Mouse (Mus musculus): Measurements from ENCODE around the gene Uts2. TPM values are rescaled to one million over a fixed set of nuclear protein-coding genes. Genes with fewer than 3 reads are reported as not detected.

Gene Uts2
- total and polyA plus RNA-seq, 2 experiments from 2014 or later = not detected

DNA sequence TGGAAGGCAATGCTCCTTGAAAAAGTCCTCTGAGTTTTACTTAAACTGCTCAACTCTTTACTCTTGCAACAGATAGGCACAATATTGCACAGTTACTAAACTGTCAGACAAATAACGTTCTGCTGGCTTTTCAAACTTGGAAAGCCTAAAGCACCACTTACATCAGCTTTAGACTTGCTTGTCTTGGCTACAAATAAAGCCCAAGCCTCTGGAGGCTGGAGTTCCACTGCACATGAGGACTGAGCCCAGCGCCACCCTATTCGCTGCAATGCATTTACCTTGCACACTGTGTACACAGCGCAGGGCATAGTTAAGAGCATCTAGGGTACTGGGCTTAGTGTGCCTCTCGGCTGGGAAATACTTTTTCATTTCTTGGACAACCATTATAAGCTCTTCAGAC lies 46.4 kb downstream of the Uts2 start:
- no peaks in the 10 kb centered on the region for H3K27me3 ChIP-seq (ENCODE audit: insufficient read depth, low read length)
- peaks cover 17% of the 10 kb centered on the region for H3K36me3 ChIP-seq (ENCODE audit: insufficient read depth)
- no peak for ATAC-seq
- H3K9me3 ChIP-seq (ENCODE audit: low read length) = no peaks in the 10 kb centered on the region
- H3K27ac ChIP-seq (ENCODE audit: low read depth, low read length) = no peak overlapping the region
- peak overlapping the region; percentile 60; the same call in 1 of the 2 replicates for H3K4me3 ChIP-seq (ENCODE audit: low read depth, low read length)
- no peaks in the 10 kb centered on the region; the same call in 1 of the 2 replicates for H3K4me1 ChIP-seq (ENCODE audit: insufficient read depth)
- no peak for DNase-seq
- 40% methylated on average over 5 of the region's 5 CpGs for WGBS
- H3K9ac ChIP-seq = no peak overlapping the region
- no peak for TF ChIP-seq CTCF (IDR thresholded peaks at IDR 0.05; ENCODE audit: low read depth)
- H3K4me2 ChIP-seq (ENCODE audit: low read depth) = peak overlapping the region; percentile 92; the same call in 1 of the 2 replicates

DNA sequence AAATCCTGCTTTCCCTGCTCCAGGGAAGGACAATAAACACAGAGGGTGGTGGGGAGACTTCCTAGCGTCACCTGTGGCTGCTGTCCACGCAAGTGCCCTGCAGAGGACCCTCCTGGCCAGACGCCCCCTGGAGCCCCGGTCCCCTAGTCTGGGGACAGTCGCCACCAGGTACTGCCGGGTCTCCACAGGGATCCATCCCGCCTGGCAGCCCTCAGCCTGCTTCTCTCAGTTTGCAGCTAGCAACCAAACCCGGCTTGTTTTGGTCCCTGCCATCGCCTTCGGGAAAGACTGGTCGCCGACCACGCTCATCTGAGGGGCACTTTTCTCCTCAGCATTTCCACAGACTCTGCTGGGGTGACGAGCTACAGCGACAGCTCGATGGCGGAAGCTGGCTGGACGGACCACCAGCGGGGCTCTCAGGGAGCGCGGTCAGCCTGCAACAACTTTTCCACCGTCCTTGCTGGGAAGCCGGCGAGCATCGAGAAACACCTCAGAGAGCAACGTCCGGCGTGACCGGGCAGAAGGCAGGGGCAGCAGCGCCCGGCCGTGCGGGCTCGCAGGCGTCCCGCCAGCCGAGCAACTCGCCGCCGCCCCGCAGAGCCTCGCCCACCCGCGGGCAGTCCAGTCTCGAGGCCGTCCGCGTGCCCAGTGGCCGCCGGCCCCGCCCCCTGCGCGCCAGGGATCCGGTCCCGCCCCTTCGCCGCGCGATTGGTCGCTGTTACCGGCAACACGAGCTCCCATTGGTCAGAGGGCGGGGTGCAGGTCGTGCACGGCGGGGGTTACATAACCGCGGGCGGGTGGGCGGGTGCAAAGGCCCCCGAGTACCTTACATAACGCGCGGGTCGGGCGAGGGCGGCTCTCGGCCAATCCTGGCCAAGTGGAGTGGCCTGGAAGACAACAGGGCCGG lies 47.4 kb downstream of the Uts2 start, which contains the start of gene Per3:
Gene Per3 (minus strand): TSS at position 629 of the 907 bp plus-strand sequence.
- DNase-seq (peak; percentile 89), ATAC-seq (peak; percentile 97)
- Histone ChIP-seq H3K9ac (peak within 1 kb of the TSS; percentile 32), H3K27ac (ENCODE audit: low read depth, low read length) (no peak within 1 kb of the TSS), H3K36me3 (ENCODE audit: insufficient read depth) (peaks cover 21% of the 10 kb centered on the region), H3K4me2 (ENCODE audit: low read depth) (peak within 1 kb of the TSS; percentile 92), H3K4me1 (ENCODE audit: insufficient read depth) (no peaks in the 10 kb centered on the region; the same call in 1 of the 2 replicates), H3K4me3 (ENCODE audit: low read depth, low read length) (peak within 1 kb of the TSS; percentile 60), H3K9me3 (ENCODE audit: low read length) (no peaks in the 10 kb centered on the region), H3K27me3 (ENCODE audit: insufficient read depth, low read length) (no peaks in the 10 kb centered on the region)
- WGBS = 3% methylated on average over 76 of the region's 79 CpGs
- TF ChIP-seq CTCF (IDR thresholded peaks at IDR 0.05; ENCODE audit: low read depth) = no peak

GRCm38 (mm10) chr4:151044944-151045570 lies 48.2 kb downstream of the Uts2 start:
- no peaks in the 10 kb centered on the region for H3K27me3 ChIP-seq (ENCODE audit: insufficient read depth, low read length)
- ATAC-seq (no peak), DNase-seq (no peak)
- no peak overlapping the region for H3K27ac ChIP-seq (ENCODE audit: low read depth, low read length)
- H3K4me1 ChIP-seq (ENCODE audit: insufficient read depth) = no peaks in the 10 kb centered on the region; the same call in 1 of the 2 replicates
- H3K36me3 ChIP-seq (ENCODE audit: insufficient read depth) = peaks cover 27% of the 10 kb centered on the region
- H3K9ac ChIP-seq = peak overlapping the region; percentile 32
- no peaks in the 10 kb centered on the region for H3K9me3 ChIP-seq (ENCODE audit: low read length)
- TF ChIP-seq CTCF (IDR thresholded peaks at IDR 0.05; ENCODE audit: low read depth) = no peak
- H3K4me3 ChIP-seq (ENCODE audit: low read depth, low read length) = peak overlapping the region; percentile 60
- peak overlapping the region; percentile 92 for H3K4me2 ChIP-seq (ENCODE audit: low read depth)
- WGBS = 4% methylated on average over 21 of the region's 21 CpGs

DNA sequence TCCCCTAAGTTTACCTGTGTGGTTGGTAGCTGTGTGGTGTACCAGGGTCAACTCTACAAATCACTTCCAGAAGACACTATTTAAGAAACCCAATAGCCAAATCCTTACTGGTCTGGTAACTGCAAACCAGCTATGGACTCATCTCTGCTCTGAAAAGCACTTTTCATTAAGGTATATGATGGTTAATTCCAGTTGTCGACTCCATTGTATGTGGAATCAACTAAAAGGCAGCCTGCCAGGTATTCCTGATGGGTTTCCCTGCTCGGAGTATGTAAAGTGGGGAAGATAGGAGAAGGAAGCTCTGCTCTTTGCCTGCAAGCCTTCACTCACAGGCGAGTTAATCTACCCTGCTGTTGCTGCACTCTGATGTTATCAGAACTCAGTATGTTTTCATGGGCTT lies 49.6 kb downstream of the Uts2 start:
- Histone ChIP-seq H3K4me1 (ENCODE audit: insufficient read depth) (no peaks in the 10 kb centered on the region; the same call in 1 of the 2 replicates), H3K36me3 (ENCODE audit: insufficient read depth) (peaks cover 39% of the 10 kb centered on the region), H3K27me3 (ENCODE audit: insufficient read depth, low read length) (no peaks in the 10 kb centered on the region), H3K9ac (no peak overlapping the region), H3K4me2 (ENCODE audit: low read depth) (no peak overlapping the region), H3K27ac (ENCODE audit: low read depth, low read length) (no peak overlapping the region), H3K4me3 (ENCODE audit: low read depth, low read length) (no peak overlapping the region), H3K9me3 (ENCODE audit: low read length) (no peaks in the 10 kb centered on the region)
- no peak for TF ChIP-seq CTCF (IDR thresholded peaks at IDR 0.05; ENCODE audit: low read depth)
- DNase-seq = no peak
- no peak for ATAC-seq
- WGBS = 76% methylated on average over 3 of the region's 3 CpGs

GRCm38 (mm10) chr4:151051162-151051561 lies 54.3 kb downstream of the Uts2 start:
- WGBS = 89% methylated on average over 1 of the region's 1 CpGs
- no peak overlapping the region for H3K27ac ChIP-seq (ENCODE audit: low read depth, low read length)
- no peak for ATAC-seq
- peaks cover 1% of the 10 kb centered on the region; the same call in 1 of the 2 replicates for H3K4me1 ChIP-seq (ENCODE audit: insufficient read depth)
- no peak for DNase-seq
- no peaks in the 10 kb centered on the region for H3K27me3 ChIP-seq (ENCODE audit: insufficient read depth, low read length)
- no peak overlapping the region for H3K4me3 ChIP-seq (ENCODE audit: low read depth, low read length)
- no peak for TF ChIP-seq CTCF (IDR thresholded peaks at IDR 0.05; ENCODE audit: low read depth)
- no peaks in the 10 kb centered on the region for H3K9me3 ChIP-seq (ENCODE audit: low read length)
- H3K4me2 ChIP-seq (ENCODE audit: low read depth) = no peak overlapping the region
- H3K9ac ChIP-seq = no peak overlapping the region
- peaks cover 53% of the 10 kb centered on the region for H3K36me3 ChIP-seq (ENCODE audit: insufficient read depth)

Other genes starting within 250 kb of the Uts2 start
- gene Errfi1, start 143.2 kb upstream of the Uts2 start, total RNA-seq (2014; rRNA removed) = 22.3 and 34.9 TPM in 2 replicates
- 16.5 and 17.2 TPM in 2 replicates for gene Errfi1, start 143.2 kb upstream of the Uts2 start, polyA plus RNA-seq (2015; fragmentation: Nextera tagmentation; extraction: Ambion mirVana)
- 197 and 258 TPM in 2 replicates for gene Park7, start 82.7 kb upstream of the Uts2 start, total RNA-seq (2014; rRNA removed)
- gene Park7, start 82.7 kb upstream of the Uts2 start, polyA plus RNA-seq (2015; fragmentation: Nextera tagmentation; extraction: Ambion mirVana) = 439 and 481 TPM in 2 replicates
- gene Tnfrsf9, start 82.5 kb upstream of the Uts2 start, total RNA-seq (2014; rRNA removed) = 0.19 and 1.2 TPM in 2 replicates
- gene Tnfrsf9, start 82.5 kb upstream of the Uts2 start, polyA plus RNA-seq (2015; fragmentation: Nextera tagmentation; extraction: Ambion mirVana) = 0.11 and 0.36 TPM in 2 replicates
- gene Per3, start 47.6 kb downstream of the Uts2 start, total RNA-seq (2014; rRNA removed) = 3.3 and 6.9 TPM in 2 replicates
- gene Per3, start 47.6 kb downstream of the Uts2 start, polyA plus RNA-seq (2015; fragmentation: Nextera tagmentation; extraction: Ambion mirVana) = 2.9 and 3.0 TPM in 2 replicates
- gene Vamp3, start 60.9 kb downstream of the Uts2 start, total RNA-seq (2014; rRNA removed) = 37.9 and 47.1 TPM in 2 replicates
- 39.2 and 48.8 TPM in 2 replicates for gene Vamp3, start 60.9 kb downstream of the Uts2 start, polyA plus RNA-seq (2015; fragmentation: Nextera tagmentation; extraction: Ambion mirVana)
- gene Gm13090, start 92.5 kb downstream of the Uts2 start, total RNA-seq (2014; rRNA removed) = not detected in 2 replicates
- not detected in 2 replicates for gene Gm13090, start 92.5 kb downstream of the Uts2 start, polyA plus RNA-seq (2015; fragmentation: Nextera tagmentation; extraction: Ambion mirVana)

All from forebrain, postnatal 0 days (tissue).